Mouse (Mus musculus): ENCODE results near the gene Sgsm2.

GRCm38 (mm10) chr11:74930391-74930790, 33.5 kb upstream of the Sgsm2 start:
- TF ChIP-seq CTCF (IDR thresholded peaks at IDR 0.05; ENCODE audit: extremely low read depth, insufficient read depth, low read length) (no peak), POLR2A (IDR thresholded peaks at IDR 0.05; ENCODE audit: extremely low read depth, insufficient read depth, low read length) (no peak)
